Mouse (Mus musculus) spleen, adult 2 months (tissue): ENCODE measurements around the gene Dnaic2.

Source experiments
- CTCF ChIP-seq: fragments of 200-500 bp; IDR thresholded peaks from 2 replicates; pipeline ENCODE4 v1.5.1; 2011; ENCODE audit warnings: mild to moderate bottlenecking, inconsistent platforms; ENCODE audit not compliant: insufficient read depth, insufficient read length, insufficient replicate concordance; ENCODE audit errors: extremely low read depth
- POLR2A ChIP-seq: fragments of 200-500 bp; IDR thresholded peaks from 2 replicates; pipeline ENCODE4 v1.6.1; 2011; ENCODE audit warnings: low read depth, low read length, inconsistent platforms

GRCm38 (mm10) chr11:114723030-114723429 is 4.2 kb upstream of the Dnaic2 start:
- TF ChIP-seq CTCF (no peak), POLR2A (no peak)
